Mouse (Mus musculus): ENCODE results near the gene Ccl22. TPM values are rescaled to one million over a fixed set of nuclear protein-coding genes. Genes with fewer than 3 reads are reported as not detected.
A peak's percentile ranks its signal among the peaks of the same experiment; 100 is the strongest.

Ccl22 gene
- total RNA-seq (2021): 1 to 10 TPM in 1 of 2 experiments, not detected in 1; 1.3 TPM
- long read RNA-seq, experiment 1: 0 reads
- long read RNA-seq, experiment 2: 0 reads

DNA sequence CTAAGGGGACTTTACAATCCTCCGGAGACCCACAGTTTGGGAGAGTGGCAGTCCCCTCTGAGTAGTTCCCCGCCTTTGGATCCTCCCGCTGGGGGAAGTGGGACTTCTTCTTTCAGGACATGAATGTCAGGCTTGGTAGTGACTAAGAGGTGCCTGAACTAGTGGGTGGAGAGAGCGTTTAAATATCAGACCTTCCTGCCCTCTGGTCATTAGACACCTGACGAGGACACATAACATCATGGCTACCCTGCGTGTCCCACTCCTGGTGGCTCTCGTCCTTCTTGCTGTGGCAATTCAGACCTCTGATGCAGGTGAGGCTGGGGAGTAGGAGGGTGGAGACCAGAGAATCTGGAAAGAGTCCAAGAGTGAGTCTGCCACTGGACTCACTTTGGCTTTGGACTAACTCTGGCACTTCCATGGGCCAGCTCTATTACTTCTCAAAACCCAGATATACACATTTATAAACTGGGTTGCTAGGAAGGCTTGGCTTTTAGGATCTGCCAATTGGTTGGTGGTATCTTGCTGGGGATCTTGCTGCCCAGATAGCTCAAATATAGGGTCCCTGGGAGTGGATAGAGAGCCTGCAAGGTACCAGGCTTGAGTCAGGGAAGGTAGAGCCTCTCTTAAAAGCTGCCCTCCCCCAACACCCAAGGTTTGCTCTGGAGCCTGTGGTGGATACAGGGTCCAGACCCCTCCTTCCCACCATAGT is at the start of gene Ccl22:
Gene Ccl22, plus strand, starts transcription at position 115 of the 709 bp plus-strand sequence.
- DNase-seq: no peak

DNA sequence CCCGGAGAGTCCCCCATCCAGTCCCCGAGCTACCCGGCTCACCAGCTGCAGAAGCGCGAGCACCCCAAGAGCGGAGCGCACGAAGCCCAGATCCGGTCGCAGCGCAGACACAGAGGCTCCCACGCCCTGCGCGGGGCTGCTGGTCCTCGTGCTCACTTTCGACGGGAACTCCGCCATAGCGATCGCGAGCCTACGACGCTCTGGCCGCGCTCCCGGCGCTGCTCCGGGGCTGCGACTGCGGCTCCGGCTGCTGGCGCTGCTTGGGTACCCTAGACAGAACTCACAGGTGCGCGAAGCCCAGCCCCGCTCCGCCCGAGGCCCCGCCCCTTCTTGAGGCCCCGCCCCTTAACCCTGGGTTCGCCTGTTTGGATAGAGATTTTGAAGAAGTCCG is 49.4 kb upstream of the Ccl22 start, which contains the start of gene Pllp:
Gene Pllp, minus strand, starts transcription at position 285 of the 391 bp plus-strand sequence.
- DNase-seq: no peak

DNA sequence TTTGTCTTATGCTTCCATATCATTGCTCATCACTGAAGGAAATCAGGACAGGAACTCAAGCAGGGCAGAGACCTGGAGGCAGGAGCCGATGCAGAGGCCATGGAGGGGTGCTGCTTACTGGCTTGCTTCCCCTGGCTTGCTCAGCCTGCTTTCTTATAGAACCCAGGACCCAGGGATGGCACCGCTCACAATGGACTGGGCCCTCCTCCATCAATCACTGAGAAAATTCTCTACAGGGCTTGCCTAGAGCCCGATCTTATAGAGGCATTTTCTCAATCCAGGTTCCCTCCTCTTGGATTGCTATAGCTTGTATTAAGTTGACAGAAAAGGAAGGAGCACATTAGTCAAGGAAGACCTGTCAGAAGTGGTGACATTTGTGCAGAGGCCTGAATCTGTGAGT is 48.8 kb upstream of the Ccl22 start:
- DNase-seq: no peak

DNA sequence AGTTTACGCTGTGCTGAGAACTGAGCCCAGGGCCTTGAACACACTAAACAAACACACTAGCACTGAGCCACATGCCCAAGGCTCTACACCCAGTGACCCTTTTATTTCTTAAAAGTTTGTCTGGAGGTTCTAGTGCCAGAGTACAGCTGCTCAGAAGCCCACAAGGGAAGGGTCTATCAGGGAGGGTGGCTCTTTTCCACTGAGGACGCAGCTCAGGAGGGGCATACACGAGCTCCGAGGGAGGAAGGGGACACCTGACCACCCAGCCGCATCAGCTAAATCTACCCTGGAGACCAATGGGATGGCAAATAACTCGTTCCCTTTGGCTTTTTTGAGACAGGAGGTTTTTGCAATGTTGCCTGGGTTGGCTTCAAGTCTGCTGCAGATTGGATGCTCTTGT is 47.4 kb upstream of the Ccl22 start:
- no peak for DNase-seq

DNA sequence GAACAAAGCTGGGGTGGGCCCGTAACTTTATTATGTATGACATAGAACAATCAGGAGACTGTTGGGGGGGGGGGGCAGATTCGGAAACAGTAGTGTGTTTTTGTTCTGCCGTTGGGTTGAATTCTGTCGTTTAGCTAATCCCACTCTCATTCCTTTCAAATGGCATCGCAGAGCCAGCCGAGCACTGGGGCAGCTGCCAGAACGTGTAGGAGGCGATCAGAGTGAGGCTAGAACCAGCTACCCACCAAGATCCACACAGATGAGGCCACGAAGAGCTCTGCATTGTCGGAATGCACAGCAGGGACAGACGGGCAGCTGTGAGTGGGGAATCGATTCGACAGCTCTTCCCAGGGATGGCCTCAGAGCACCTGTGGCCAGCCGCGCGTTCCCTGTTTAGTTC is 46.0 kb upstream of the Ccl22 start:
- no peak for DNase-seq

DNA sequence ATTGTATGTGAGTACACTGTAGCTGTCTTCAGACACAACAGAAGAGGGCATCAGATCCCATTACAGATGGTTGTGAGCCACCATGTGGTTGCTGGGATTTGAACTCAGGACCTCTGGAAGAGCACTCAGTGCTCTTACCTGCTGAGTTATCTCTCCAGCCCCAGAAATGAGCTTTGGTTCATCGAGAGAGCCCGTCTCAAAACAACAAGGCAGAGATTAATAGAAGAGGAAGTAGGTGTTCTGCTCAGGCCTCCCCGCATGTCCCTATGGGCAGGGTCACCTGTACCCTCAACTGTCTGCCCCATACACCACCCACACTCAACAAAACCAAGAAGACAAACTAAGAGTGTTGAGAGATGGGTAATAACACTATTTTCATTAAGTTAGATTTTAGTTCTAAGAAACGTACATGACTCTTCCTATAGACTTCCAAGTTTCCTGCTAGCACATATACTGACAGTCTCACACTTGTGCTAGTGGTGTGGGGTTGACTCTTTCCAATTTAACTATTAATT is 44.9 kb upstream of the Ccl22 start:
- DNase-seq: no peak

DNA sequence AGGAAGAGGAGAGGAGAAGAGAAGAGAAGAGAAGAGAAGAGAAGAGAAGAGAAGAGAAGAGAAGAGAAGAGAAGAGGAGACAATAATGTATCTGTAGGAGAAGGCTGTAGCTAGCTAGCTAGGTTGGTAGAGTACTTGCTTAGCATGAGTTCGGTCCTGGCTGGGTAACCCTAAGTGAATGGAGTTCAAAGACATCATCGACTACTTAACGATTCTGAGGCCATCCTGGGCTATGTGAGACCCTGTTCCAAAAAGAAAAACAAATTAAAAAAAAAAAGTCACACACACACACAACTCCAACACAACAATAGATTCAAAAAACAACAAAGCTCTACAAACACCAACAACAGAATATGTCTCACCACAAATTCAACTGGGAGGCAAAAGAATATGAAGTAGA is 43.2 kb upstream of the Ccl22 start:
- no peak for DNase-seq

DNA sequence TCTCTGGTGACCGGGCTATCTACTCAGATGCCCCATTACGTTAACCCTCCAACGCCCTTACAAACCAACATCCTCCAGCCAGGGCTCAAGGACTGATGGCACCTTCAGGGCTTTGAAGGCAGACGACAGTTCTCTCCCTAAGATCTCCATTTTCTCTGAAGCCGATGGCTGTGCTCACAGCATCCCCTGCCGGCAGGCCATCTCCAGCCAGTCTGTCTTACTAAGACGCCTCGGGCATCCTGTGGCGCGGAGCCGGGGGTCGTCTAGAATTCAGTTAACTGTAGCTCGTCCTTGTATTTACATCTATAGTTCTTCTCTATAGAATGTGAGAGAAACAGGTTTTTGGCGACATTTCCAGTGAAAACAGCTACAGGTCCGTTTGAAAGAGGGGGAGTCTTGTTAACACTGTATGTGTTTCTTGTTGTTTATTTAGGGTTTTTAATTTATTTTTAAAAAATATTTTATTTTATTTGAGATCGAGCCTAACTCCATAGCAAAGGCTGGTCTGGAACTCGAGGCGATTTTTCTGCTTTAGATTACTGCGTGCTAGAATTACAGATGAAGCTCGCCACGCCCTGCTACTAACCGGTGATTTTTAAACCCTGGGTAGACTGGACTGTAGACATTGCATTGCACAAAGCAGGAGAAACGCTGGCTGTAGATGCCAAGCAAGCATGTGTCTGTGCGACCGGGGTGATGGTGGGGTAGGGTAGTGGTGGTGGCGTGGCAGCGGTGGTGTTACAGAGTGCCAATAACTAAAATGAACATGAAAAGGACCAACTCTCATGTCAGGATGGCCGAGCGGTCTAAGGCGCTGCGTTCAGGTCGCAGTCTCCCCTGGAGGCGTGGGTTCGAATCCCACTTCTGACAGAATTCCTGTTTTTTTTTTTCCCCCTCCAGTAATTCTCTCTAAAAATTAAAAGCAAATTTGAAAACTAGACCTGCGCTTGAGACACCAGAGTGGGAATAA is 42.3 kb upstream of the Ccl22 start:
- DNase-seq: peak; percentile 88 to 89

DNA sequence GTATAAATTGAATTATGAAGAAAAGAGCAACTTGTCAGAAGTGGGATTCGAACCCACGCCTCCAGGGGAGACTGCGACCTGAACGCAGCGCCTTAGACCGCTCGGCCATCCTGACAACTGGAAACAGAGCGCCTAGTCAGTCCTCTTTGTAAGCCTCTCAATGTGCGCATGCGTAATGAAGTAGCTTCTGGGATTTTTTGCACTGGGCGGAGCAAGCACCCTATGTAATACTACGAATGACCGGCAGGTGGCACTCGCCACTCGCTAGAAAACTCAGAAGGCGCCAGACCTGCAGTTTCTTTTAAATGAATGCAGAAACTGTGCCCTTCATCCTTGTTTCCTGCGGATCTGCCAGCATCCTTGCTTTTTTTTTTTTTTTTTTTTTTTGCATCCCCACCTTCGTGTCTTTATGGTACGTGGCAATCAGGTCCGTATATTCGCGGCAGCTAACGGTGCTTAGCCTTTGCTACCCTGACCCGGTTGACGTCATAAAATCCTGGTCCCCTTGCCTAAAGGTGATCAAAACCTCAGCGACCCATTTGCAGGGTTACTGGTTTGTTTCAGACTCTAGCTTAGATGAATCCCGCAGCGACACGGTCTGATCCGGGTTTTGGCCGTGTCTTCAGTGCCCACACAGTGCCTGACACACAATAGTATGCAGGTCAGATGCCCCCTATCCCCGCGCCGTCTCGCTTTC is 41.3 kb upstream of the Ccl22 start:
- DNase-seq: peak; percentile 95 to 99

DNA sequence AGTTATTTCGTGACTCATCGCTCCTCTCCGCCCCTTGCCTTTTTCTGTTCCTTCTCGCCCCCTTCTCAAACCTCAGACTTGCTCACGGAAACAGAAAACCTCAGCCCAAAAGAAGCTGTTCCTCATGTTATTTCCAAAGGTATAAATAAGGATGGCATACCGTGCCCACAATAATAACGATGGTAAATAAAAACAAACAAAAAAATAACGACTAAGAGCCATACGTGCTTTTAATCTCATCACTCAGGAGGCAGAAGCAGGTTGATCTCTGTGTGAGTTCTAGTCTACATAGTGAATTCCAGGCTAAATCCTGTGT is 40.8 kb upstream of the Ccl22 start:
- DNase-seq: no peak

DNA sequence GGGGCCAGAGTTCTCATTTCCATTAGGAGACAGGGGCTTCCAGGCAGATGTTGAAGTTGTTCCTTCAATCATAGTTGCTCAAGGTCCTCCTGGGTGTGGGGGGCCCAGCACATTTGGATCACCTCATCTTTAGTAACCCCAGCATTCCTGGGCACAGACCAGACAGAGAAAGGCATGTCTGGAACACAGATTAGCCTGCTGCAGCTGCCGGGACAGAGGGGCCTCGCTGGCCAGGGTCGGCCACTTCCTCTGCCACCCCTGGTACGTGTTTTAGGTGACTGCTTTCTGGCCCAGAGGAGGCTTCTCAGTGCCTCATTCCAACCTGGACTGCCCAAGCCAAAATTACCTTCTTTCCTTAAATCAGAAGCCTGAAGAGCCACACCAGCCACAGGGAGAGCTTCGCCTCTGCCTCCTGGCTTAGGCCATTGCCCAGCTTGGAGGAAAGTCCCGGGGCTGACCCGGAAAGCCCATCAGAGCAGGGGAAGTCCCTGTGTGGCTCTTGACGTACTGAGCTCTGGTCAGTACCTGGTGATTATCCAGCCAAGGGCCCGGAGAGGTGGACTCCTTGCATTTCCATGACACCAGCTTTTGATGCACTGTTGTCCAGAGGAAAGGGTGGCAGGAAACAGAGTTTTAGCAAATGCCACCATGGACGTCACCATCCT is 39.7 kb upstream of the Ccl22 start:
- no peak for DNase-seq

DNA sequence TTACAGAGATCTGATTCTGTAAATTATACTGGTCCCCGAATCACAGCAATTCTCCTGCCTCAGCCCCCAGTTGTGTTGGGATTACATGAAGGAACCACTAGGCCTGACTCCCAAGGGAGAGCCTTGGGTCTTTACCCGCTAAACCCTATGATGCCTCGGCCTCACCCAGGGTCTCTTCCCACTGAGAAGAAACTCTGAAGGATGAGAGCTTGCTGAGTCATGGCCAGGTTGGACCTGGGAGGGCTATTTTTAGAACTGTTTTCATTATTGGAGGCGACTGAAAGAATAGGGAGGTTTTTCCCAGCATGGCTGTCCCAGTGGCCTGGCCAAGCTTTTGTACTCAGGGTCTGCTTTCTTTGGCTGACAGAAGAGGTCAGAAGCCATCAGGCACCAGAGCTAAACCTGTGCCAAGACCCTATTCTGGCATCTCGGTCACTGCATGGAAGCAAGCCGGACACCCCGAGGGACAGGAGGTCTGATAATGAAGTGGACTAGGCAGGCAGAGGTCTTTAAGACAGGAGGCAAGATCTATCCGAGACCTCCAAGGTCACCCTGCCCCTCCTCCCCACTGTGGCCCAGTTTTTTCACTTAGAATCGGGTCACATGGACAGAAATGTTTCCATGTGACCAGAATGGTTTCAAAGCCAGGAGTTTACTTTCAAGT is 38.5 kb upstream of the Ccl22 start:
- peak; percentile 69 to 78 for DNase-seq

DNA sequence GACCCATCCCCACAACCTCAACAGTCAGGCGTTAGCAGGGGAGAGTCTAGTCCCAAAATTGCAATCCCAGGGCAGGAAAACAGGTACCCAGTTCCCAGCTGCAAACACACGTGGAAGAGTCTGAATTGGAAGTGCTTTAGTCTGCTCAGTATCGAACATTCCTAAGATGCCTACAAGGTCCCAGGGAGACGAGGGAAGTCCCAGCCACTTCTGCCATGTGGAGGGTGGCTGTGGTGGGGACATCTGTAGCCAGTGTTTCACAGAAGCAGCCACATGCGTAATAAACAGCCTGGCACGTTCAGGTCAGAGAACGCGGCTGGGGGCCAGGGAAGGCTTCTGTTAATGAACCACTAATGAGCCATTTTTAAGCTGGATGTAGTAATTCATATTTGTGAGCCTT is 35.1 kb upstream of the Ccl22 start:
- DNase-seq: no peak

DNA sequence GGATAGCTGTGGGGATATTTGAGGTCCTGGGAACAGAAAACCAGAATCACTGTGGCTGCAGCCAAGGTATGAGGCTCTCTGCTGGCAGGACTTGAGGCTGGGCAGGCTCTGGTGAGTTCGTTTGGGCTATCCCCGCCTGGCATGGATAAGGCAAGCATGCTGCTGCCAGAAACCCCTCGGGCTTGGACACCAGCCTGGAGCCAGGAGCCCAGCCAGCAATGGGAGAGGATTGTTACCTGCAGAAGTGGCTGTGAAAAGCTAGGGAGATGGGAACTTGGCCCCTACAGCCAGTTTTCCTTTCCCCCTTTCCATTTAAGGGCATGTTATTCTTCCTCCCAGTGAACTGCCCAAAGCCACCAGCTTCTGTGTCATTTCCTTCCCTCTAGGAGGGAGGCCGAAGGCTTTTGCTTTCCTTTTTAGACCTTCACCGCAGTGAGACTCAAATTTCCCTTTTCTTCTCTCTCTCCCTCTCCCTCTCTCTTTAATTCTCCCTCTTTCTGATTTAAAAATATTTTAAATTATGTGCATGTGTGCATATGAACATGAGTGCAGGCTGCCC is 34.2 kb upstream of the Ccl22 start:
- peak; percentile 75 to 81 for DNase-seq

DNA sequence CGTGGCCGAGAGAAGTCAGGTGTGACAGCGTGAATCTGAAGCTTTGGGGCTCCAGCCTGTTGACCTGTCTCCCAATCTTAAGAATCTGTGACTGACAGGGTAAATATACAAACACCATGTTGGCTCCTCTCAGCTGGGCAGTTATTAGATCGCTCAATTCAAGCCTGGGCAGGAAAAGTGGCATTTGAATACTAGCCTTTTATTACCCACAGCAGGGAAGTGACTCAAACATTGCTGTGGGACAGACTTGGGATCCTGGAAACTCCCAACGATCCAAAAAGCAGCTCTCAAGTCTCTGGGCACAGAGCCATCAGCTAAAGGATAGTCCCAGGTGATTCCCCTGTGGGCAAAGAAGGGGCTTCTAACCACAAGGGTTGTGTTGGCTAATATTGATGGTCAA is 30.8 kb upstream of the Ccl22 start:
- peak in 1 of 2 experiments; percentile 8 for DNase-seq

DNA sequence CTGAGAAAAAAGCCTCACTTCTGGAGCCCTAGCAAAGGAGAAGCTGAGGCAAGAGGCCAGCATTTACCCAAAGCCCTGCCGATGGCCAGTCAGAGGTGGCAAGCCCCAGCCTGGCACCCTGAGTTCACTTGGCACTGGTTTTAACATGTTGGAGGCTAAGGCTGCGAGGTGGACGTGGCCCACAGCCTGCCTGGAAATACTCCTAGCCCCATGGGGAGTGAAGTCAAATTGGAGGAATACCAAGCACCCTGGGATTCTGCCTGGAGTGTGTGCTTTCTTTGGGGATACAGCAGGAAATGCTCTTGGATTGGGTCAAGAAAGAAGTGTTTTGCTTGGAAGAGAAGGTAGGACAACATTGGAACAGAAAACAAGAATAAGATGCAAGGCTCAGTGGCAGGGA is 29.5 kb upstream of the Ccl22 start:
- DNase-seq: peak; percentile 54 to 63

DNA sequence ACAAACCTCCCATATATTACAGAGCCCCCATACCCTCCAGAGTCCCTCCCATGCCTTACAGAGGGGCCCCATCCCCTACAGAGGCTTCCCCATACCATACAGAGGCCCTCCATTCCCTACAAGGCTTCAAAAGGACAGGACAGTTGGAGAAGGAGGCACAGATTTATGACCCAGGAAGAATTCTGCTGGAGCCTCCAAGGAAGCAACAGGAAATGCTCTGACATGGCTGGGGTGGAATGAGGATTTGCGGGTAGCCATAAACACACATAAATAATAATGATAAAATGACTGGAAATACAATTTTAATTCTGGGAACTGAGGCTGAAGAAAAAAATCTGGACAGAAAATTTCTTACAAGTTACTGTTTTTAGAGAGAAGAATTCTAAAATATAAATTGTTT is 28.5 kb upstream of the Ccl22 start:
- DNase-seq: no peak

DNA sequence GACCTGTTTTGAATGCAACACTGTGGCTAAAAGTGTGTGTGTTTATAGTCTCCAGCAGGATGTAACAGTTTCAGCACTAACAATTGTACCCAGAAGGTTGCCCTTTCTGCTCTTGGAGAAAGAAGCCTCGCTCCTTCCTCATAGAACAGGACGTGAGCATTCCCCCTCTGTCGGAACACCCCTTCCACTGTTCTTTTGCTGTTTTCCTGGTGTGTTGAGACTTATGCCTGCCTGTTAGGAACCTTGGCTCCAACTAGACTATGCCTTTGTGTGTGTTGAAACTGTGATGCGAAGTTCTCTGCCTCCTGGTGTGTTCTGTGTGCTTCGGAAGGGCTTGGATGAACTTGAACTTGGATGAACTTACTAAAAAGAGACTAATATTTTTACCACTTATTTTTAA is 19.4 kb upstream of the Ccl22 start:
- DNase-seq: no peak

DNA sequence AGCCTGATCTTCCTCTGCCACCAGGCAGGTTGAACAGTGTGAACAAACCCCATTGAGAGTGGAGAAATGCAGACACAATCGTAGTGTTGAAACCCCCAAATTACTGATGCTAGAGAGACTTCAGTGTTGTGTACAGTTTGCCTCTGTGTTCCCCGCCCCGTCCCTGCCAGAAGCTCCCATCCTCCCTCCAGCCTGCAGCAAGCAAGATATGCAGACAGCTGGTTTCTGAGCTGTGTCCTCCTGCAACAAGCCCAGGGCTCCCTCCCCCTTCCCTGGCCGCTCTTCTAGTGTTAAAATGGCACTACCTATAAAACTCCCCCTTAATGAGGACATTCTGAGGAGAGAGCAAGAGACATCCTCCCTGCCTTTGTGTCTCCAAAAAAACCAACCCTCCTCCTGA is 16.1 kb upstream of the Ccl22 start:
- no peak for DNase-seq

DNA sequence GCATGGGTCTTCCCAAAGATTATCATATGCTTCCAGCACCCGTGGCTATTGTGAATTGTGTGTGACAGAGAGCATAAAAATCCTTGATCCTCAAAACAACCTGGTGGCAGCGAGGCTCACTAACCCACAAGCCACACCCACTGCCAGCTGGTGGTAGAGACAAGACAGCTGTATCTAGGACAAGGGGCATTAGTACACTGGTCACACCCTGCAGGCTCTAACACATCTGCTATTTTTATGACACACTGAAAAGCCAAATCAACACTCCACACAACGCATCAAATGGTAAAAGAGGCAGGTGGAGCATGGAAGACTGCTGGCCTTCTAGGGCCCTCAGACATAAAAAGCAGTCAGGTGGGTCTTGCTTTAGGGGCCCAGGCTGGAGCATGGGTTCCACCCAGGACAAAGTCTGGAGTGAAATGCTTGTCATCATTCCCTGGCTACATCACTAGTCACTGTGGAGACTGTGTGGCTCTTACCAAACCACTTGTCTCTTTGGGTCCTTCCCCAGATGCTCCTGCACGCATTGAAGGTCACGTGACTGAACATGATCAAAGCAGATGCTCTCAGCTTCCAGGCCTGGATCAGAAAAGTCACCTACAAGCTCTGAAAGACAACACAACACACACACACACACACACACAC is 11.4 kb upstream of the Ccl22 start:
- DNase-seq: peak in 1 of 2 experiments; percentile 17

Data from heart, adult 18-20 months (tissue).